Mouse (Mus musculus) kidney, postnatal 14 days (tissue): Measurements from ENCODE around the gene Pde6h.

Source experiments
- DNase-seq: peaks from one replicate; pipeline ENCODE4 v3.0.0; 2022; ENCODE audit warnings: mixed read lengths

Gene Pde6h

GRCm38 (mm10) chr6:136923532-136923931, at the start of gene Pde6h:
Gene Pde6h (plus strand): TSS chr6:136923832.
- no peak for DNase-seq

- no peak for DNase-seq
Observed at GRCm38 (mm10) chr6:136874599-136874998, 49.0 kb upstream of the Pde6h start.

- peak; percentile 53 for DNase-seq
Observed at GRCm38 (mm10) chr6:136875670-136876069, 48.0 kb upstream of the Pde6h start, which contains the start of gene Mgp. Gene Mgp (minus strand): TSS chr6:136875823.

GRCm38 (mm10) chr6:136881678-136882077, 42.0 kb upstream of the Pde6h start:
- DNase-seq = no peak

GRCm38 (mm10) chr6:136883431-136883915, 40.2 kb upstream of the Pde6h start:
- DNase-seq = peak; percentile 50

- DNase-seq = no peak
Observed at GRCm38 (mm10) chr6:136883961-136884360, 39.7 kb upstream of the Pde6h start.

GRCm38 (mm10) chr6:136884766-136885165, 38.9 kb upstream of the Pde6h start:
- peak; percentile 60 for DNase-seq

- peak; percentile 84 for DNase-seq
Observed at GRCm38 (mm10) chr6:136887854-136888253, 35.8 kb upstream of the Pde6h start.

- DNase-seq = no peak
Observed at GRCm38 (mm10) chr6:136889067-136889466, 34.6 kb upstream of the Pde6h start.

- no peak for DNase-seq
Observed at GRCm38 (mm10) chr6:136889554-136889953, 34.1 kb upstream of the Pde6h start.

- no peak for DNase-seq
Observed at GRCm38 (mm10) chr6:136892002-136892401, 31.6 kb upstream of the Pde6h start.

- DNase-seq = peak; percentile 63
Observed at GRCm38 (mm10) chr6:136894532-136895339, 28.9 kb upstream of the Pde6h start.

- DNase-seq = no peak
Observed at GRCm38 (mm10) chr6:136897789-136898188, 25.8 kb upstream of the Pde6h start.

GRCm38 (mm10) chr6:136898222-136898621, 25.4 kb upstream of the Pde6h start:
- peak; percentile 56 for DNase-seq

- no peak for DNase-seq
Observed at GRCm38 (mm10) chr6:136898954-136899353, 24.7 kb upstream of the Pde6h start.

GRCm38 (mm10) chr6:136900369-136901009, 23.1 kb upstream of the Pde6h start:
- no peak for DNase-seq

GRCm38 (mm10) chr6:136901010-136901409, 22.6 kb upstream of the Pde6h start:
- DNase-seq = no peak

GRCm38 (mm10) chr6:136902527-136902926, 21.1 kb upstream of the Pde6h start:
- no peak for DNase-seq

- DNase-seq = no peak
Observed at GRCm38 (mm10) chr6:136903885-136904470, 19.7 kb upstream of the Pde6h start.

GRCm38 (mm10) chr6:136906283-136906936, 17.2 kb upstream of the Pde6h start:
- DNase-seq = no peak

GRCm38 (mm10) chr6:136906937-136907293, 16.7 kb upstream of the Pde6h start:
- DNase-seq = peak; percentile 61

- peak; percentile 56 for DNase-seq
Observed at GRCm38 (mm10) chr6:136910247-136910890, 13.3 kb upstream of the Pde6h start.
